Mouse (Mus musculus) embryonic facial prominence, embryonic 15.5 days (tissue): ENCODE measurements at regions not wholly inside any gene's neighbourhood (a gene's known extent, or its start where the extent isn't known, plus 50 kb on each side); places are given as distances from the start of the nearest gene placed in this dataset.

Experiments
- ATAC-seq: fragments of 200-750 bp; cut with Nextera tagmentation; 2 replicates; pipeline ENCODE4 v1.8.0; 2017; ENCODE audit warnings: low read depth, moderate TSS enrichment; ENCODE audit not compliant: insufficient number of reproducible peaks, low FRiP score, low TSS enrichment
- H3K27ac ChIP-seq: fragments of 300-500 bp; sonication (generic); replicated peaks from 2 replicates; pipeline ENCODE4 v1.5.1; 2015; ENCODE audit warnings: mild to moderate bottlenecking, inconsistent platforms
- H3K27me3 ChIP-seq: fragments of 300-500 bp; sonication (generic); 2 replicates; pipeline ENCODE4 v1.6.1; 2015; ENCODE audit warnings: inconsistent platforms
- H3K36me3 ChIP-seq: fragments of 300-500 bp; sonication (generic); 2 replicates; pipeline ENCODE4 v1.6.1; 2015; ENCODE audit warnings: mild to moderate bottlenecking, inconsistent platforms
- H3K4me1 ChIP-seq: fragments of 300-500 bp; sonication (generic); 2 replicates; pipeline ENCODE4 v1.6.1; 2015; ENCODE audit warnings: inconsistent platforms
- H3K4me2 ChIP-seq: fragments of 300-500 bp; sonication (generic); replicated peaks from 2 replicates; pipeline ENCODE4 v1.6.1; 2015; ENCODE audit warnings: mild to moderate bottlenecking, inconsistent platforms
- H3K4me3 ChIP-seq: fragments of 300-500 bp; sonication (generic); replicated peaks from 2 replicates; pipeline ENCODE4 v1.5.1; 2015; ENCODE audit warnings: mild to moderate bottlenecking, inconsistent platforms
- H3K9ac ChIP-seq: fragments of 300-500 bp; sonication (generic); 2 replicates; pipeline ENCODE4 v1.6.1; 2015; ENCODE audit warnings: inconsistent platforms
- H3K9me3 ChIP-seq: fragments of 300-500 bp; sonication (generic); replicated peaks from 2 replicates; pipeline ENCODE4 v1.6.1; 2016; ENCODE audit warnings: inconsistent platforms
- WGBS: fragments of 180-500 bp; shearing (Covaris S2); methylation state at CpG from one replicate; pipeline ENCODE4 v1.1.7; 2015; 5-methylcytosine and 5-hydroxymethylcytosine counted together

DNA sequence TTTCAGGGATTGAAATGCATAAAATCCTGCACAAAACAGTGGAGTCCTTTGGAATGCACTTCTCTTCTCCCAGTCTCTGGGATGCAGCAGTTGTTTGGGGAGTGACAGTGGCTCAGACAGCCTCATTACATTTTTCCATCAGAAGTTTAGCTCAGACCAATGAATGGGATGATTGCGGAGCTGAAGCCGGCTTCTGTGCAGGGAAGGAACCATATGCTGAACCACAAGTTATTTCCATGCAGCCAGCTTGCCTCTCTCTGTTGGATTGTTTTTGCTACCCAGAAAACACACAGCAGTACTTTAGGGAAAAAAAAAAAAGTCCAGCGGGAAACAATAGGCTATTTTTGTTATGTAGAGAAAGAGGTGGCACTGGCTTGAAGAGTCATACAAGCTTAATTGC is 140.2 kb upstream of the Fam84a start:
- 49% methylated on average over 3 of the region's 3 CpGs for WGBS
- Histone ChIP-seq H3K4me3 (no peak overlapping the region), H3K9ac (no peak overlapping the region), H3K36me3 (no peaks in the 10 kb centered on the region), H3K9me3 (no peaks in the 10 kb centered on the region), H3K27ac (no peak overlapping the region), H3K4me1 (no peaks in the 10 kb centered on the region), H3K4me2 (no peak overlapping the region), H3K27me3 (no peaks in the 10 kb centered on the region)
- ATAC-seq = no peak

DNA sequence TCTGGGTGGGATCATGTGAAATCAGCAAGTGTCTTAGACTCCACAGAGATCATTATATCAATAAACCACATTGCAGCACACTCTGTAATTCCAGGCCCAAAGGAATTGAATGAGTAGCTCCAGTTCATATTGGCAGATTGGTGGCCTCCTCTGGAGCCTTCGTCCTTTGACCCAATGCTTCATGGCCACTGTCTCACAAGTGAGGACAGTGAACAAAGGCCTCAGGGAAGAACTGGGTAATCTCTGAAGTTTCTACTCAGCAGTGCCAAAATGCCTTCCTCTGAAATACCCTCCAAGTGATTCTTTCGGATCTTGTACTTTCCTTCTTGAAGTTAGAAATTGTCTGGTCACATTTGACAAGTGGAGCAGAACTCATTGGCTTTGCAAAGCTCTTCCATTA is 135.8 kb upstream of the Fam84a start:
- Histone ChIP-seq H3K9ac (no peak overlapping the region), H3K4me3 (no peak overlapping the region), H3K36me3 (no peaks in the 10 kb centered on the region), H3K4me2 (no peak overlapping the region), H3K4me1 (0 out of 2 replicates have a peak, but pooled peaks cover 3% of the 10 kb centered on the region), H3K27me3 (no peaks in the 10 kb centered on the region), H3K9me3 (no peaks in the 10 kb centered on the region), H3K27ac (no peak overlapping the region)
- WGBS = 81% methylated on average over 2 of the region's 2 CpGs
- ATAC-seq = no peak

DNA sequence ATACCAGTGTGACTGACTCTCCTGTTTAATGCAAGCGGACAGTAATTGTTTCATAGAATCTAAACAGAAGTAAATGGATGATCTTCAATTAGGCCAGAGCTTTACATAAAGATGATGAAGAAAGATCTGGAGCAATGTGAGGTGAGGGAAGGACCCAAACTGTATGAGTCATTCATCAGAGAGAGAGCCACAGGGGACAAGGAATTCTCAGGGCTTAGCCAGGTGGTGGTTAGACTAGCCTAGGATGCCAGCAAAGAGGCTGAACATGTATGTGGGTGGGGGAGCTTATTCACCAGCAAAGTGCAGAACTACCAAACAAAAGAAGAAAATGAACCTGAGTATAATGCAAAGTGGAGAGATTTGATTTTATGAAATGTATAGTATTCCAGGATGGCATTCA is 134.8 kb upstream of the Fam84a start:
- Histone ChIP-seq H3K4me3 (no peak overlapping the region), H3K27me3 (no peaks in the 10 kb centered on the region), H3K4me2 (no peak overlapping the region), H3K27ac (no peak overlapping the region), H3K9ac (no peak overlapping the region), H3K9me3 (no peaks in the 10 kb centered on the region), H3K4me1 (0 out of 2 replicates have a peak, but pooled peaks cover 3% of the 10 kb centered on the region), H3K36me3 (no peaks in the 10 kb centered on the region)
- 80% methylated on average over 1 of the region's 1 CpGs for WGBS
- no peak; the same call in 1 of the 2 replicates for ATAC-seq

DNA sequence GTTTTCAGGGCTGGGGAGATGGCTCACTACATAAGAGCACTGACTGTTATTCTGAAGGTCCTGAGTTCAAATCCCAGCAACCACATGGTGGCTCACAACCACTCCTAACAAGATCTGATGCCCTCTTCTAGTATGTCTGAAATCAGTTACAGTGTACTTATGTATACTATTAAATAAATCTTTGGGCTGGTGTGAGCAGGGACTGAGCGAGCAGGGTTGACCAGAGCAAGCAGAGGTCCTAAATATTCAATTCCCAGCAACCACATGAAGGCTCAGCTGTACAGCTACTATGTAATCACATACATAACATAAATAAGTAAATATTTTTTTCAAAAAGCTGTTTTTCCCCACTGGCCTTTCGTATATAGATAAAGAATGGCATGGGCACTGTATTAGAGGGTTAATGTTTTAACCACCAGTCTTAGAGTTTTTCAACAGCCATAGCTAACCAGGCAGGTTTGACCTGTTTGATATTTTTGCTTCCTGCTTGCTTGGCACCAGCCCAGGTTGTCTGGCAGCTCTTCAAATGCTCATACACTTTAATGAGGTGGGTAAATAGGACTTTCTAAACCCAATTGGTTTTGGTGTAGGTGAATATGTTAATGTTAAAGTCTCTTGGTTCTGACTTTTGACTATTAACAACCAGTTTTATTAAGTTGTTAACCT is 134.1 kb upstream of the Fam84a start:
- Histone ChIP-seq H3K4me2 (no peak overlapping the region), H3K9me3 (no peaks in the 10 kb centered on the region), H3K4me1 (0 out of 2 replicates have a peak, but pooled peaks cover 3% of the 10 kb centered on the region), H3K36me3 (no peaks in the 10 kb centered on the region), H3K27ac (no peak overlapping the region), H3K27me3 (no peaks in the 10 kb centered on the region), H3K4me3 (no peak overlapping the region), H3K9ac (no peak overlapping the region)
- 74% methylated on average over 2 of the region's 2 CpGs for WGBS
- no peak for ATAC-seq

DNA sequence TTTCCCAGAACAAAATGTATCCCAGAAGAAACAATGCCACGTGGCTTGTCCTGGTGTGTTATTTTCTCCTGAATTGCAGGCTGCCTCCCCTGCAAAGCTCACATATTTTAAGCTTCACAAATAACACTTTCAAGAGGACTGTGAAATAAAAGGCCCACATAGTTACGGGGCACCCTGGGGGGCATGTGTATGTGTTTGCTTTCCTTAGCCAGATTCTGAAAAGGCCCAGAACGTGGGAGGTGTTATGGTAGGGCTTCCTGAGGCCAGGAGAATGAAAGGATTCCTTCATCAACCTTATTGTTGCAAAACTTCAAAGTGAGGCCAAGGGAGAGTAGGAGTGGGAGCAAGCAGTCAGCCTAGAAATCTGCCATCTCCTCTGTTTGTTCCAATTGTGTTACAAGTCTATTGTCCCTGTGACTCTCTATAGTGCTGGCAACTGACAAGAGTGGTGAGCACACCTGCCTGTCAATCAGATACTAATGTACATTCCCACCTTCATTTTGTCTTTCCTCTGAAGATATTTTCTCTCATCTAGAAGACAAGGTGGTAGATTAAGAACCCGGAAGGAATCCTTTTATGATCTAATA is 131.3 kb upstream of the Fam84a start:
- Histone ChIP-seq H3K9me3 (no peaks in the 10 kb centered on the region), H3K27me3 (no peaks in the 10 kb centered on the region), H3K9ac (no peak overlapping the region), H3K4me2 (no peak overlapping the region), H3K36me3 (no peaks in the 10 kb centered on the region), H3K4me1 (0 out of 2 replicates have a peak, but pooled peaks cover 3% of the 10 kb centered on the region), H3K27ac (no peak overlapping the region), H3K4me3 (no peak overlapping the region)
- WGBS = 40% methylated on average over 4 of the region's 4 CpGs
- no peak for ATAC-seq

DNA sequence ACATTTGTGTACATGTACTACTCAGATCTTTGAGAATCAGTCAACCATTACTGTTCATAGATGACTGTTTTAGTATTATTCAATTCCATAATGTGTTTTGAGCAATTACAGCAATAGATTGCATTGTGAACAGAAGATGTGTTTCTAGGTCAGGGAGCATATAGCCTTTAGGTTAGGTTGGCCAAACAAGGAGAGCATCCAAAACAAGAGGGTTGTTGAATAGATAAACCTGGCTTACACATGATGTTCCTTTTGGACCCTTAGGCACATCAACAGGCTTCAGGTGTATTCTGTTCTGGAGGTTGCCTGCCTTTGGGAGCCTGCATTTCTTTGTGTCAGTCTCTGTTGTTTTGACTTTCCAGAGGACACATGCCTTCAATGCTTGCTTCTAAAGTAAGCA is 123.4 kb upstream of the Fam84a start:
- Histone ChIP-seq H3K36me3 (no peaks in the 10 kb centered on the region), H3K9ac (no peak overlapping the region), H3K27ac (no peak overlapping the region), H3K27me3 (no peaks in the 10 kb centered on the region), H3K4me1 (no peaks in the 10 kb centered on the region), H3K4me2 (no peak overlapping the region), H3K4me3 (no peak overlapping the region), H3K9me3 (no peaks in the 10 kb centered on the region)
- no peak for ATAC-seq

DNA sequence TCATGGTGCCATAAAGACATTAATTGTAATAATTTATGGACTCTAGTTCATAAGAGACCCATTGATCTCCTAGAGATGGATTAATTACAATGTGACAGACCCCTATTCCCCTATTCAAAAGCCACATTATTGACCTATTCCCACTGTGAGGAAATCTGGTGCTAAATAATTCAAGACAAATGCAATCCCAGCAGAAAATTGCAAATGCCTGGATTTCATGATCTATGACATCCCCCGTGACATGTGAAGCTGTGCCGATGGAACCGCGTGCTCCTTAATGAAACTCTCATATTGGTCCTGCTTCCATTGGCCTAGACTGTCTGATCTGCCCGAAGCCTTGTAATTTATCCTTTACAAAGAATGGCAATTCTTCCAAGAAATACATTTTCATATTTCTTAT is 122.9 kb upstream of the Fam84a start:
- Histone ChIP-seq H3K27ac (no peak overlapping the region), H3K36me3 (no peaks in the 10 kb centered on the region), H3K4me1 (no peaks in the 10 kb centered on the region), H3K9me3 (no peaks in the 10 kb centered on the region), H3K9ac (no peak overlapping the region), H3K4me3 (no peak overlapping the region), H3K4me2 (no peak overlapping the region), H3K27me3 (no peaks in the 10 kb centered on the region)
- no peak for ATAC-seq
- WGBS = 79% methylated on average over 5 of the region's 5 CpGs

DNA sequence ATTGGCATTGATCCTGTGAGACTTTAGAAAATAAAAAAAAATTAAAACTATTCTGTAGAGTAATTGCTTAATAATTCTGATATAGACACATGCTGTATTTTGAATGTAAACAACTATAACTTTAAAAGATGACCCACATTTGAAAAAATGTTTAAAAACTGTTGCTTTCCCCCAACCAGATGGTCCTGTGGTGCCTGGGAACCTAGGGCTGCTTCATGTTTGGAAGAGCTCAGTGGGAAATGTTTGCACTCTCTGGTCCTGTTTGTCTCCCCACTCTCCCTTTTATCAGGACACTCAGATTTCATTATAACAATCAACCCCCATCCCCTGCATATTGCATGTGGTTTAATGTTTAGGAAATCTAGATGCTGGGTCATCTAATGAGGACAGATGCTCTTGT is 119.4 kb upstream of the Fam84a start:
- H3K9ac ChIP-seq = no peak overlapping the region
- H3K36me3 ChIP-seq = no peaks in the 10 kb centered on the region
- ATAC-seq = no peak
- H3K9me3 ChIP-seq = no peaks in the 10 kb centered on the region
- no peak overlapping the region for H3K4me3 ChIP-seq
- H3K4me2 ChIP-seq = no peak overlapping the region
- no peaks in the 10 kb centered on the region for H3K4me1 ChIP-seq
- H3K27me3 ChIP-seq = no peaks in the 10 kb centered on the region
- no peak overlapping the region for H3K27ac ChIP-seq

DNA sequence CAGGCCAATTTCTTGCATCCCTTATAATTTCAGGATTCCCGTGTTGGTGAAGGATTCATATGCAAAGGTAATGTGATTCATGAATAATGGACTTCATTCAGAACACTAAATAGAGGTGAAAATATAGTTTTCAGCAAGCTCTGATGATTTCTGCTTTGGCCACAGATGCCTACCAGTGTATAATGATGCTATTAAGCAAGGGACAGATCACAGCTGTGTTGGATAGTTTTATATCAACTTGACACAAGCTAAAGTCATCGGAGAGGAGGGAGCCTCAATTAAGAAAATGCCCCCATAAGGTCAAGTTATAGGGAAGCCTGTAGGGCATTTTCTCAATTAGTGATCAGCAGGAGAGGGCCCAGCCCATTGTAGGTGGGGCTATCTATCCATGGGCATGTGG is 109.2 kb upstream of the Fam84a start:
- Histone ChIP-seq H3K9me3 (no peaks in the 10 kb centered on the region), H3K27me3 (no peaks in the 10 kb centered on the region), H3K27ac (no peak overlapping the region), H3K4me1 (no peaks in the 10 kb centered on the region), H3K4me3 (no peak overlapping the region), H3K36me3 (no peaks in the 10 kb centered on the region), H3K9ac (no peak overlapping the region), H3K4me2 (no peak overlapping the region)
- no peak for ATAC-seq
- 70% methylated on average over 2 of the region's 2 CpGs for WGBS

DNA sequence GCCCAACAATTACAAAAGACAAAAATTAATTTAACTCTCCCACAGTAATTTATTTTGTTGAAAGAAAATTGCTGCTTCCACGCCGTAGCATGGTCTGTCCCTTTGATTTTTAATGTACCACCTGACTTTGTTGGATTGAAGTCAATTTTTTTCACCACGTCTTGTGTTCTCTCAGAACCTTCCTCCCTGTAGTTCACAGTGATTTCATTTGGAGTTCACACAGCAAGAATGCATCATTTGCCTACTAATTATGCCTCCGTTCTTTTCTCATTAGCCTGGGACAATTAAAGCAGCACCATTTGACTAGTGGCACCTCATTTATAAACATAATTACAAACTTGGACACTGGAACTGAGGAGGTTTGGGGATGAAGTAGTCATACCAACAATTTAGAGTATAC is 108.4 kb upstream of the Fam84a start:
- no peaks in the 10 kb centered on the region for H3K27me3 ChIP-seq
- H3K4me1 ChIP-seq = no peaks in the 10 kb centered on the region
- H3K36me3 ChIP-seq = no peaks in the 10 kb centered on the region
- no peaks in the 10 kb centered on the region for H3K9me3 ChIP-seq
- H3K27ac ChIP-seq = no peak overlapping the region
- H3K4me2 ChIP-seq = no peak overlapping the region
- WGBS = 76% methylated on average over 4 of the region's 4 CpGs
- H3K9ac ChIP-seq = no peak overlapping the region
- ATAC-seq = no peak
- H3K4me3 ChIP-seq = no peak overlapping the region

DNA sequence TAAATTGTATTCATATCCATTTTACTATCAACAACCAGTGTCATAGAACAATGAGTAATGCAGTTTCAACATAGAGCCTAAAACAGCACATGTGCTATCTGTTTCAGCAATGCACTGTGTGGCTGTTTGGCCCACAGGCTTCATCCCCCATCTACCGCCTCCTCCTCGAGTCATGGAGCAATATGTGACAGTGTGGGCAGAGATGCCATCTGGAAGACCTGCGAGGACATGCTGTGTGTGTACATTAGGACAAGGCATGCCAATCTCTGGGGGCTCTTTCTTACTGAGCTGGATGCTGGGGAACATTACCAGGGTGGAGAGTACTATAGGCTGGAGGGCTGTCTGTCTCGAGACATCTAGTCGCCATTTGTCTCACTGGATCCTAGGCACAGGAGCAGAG is 101.5 kb upstream of the Fam84a start:
- Histone ChIP-seq H3K9me3 (no peaks in the 10 kb centered on the region), H3K27ac (0 out of 2 replicates have a peak overlapping the region, but pooled peaks have one; percentile 1), H3K4me2 (no peak overlapping the region), H3K9ac (no peak overlapping the region), H3K27me3 (no peaks in the 10 kb centered on the region), H3K36me3 (no peaks in the 10 kb centered on the region), H3K4me1 (no peaks in the 10 kb centered on the region), H3K4me3 (no peak overlapping the region)
- no peak for ATAC-seq
- 62% methylated on average over 5 of the region's 5 CpGs for WGBS

DNA sequence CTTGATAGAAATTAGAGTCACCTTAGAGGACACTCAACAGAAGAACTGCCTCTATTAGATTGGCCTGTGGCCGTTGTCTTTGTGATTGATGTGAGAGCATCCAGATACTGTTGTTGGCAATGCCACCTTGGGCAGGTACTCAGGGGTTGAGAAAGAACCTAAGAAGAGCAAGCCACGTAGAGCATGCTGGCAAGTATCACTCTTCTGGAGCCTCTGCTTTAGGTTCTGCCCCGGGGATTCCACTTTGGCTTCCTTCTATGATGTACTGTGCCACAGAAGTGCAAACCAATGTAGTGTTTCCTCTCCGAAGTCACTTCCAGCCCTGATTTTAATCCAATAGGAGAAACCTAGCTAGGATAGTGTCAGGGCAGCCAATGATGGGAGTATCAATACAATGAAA is 98.3 kb upstream of the Fam84a start:
- Histone ChIP-seq H3K27me3 (no peaks in the 10 kb centered on the region), H3K9me3 (no peaks in the 10 kb centered on the region), H3K4me2 (no peak overlapping the region), H3K4me3 (no peak overlapping the region), H3K36me3 (no peaks in the 10 kb centered on the region), H3K27ac (no peak overlapping the region), H3K4me1 (no peaks in the 10 kb centered on the region), H3K9ac (no peak overlapping the region)
- WGBS = 88% methylated on average over 4 of the region's 4 CpGs
- ATAC-seq = no peak
